Mouse (Mus musculus) embryo, embryonic 9.5 days (tissue): ENCODE measurements around the gene Gm20828.
"Not testable (repeated sequence)": the region's sequence is repeated elsewhere in the genome, so short reads cannot be mapped to it uniquely, and the experiment has no call there.

ENCODE experiments used
- DNase-seq: peaks from one replicate; pipeline ENCODE4 v3.0.0-alpha.2; 2017; ENCODE audit errors: extremely low spot score

The Gm20828 gene

DNA sequence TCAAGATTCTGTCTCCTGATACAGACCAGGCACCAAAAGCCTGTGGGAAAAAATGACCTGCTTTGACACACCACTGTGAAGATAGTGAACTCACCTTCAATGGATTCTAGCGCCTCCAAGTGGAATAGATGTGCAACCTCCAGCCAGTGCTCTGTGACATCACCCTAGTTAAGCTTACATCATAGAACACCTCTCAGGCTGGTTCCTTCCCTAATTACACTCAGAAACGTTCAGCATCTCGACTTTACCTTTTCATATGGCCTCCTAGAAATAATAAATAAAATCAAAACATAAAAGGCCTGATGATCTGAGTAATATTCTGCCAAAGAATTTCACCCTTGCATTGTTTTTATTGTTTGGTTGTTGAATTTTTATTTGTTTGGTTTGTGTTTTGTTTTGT is at the start of gene Gm20828:
Gm20828 (minus strand) TSS at position 101 of the 400 bp plus-strand sequence.
- DNase-seq = not testable (repeated sequence)
